Mouse (Mus musculus) olfactory bulb, adult 2 months (tissue): Measurements from ENCODE around the gene 2410015M20Rik.

Experiments
- CTCF ChIP-seq: fragments of 200-500 bp; IDR thresholded peaks from 2 replicates; pipeline ENCODE4 v1.5.1; 2012; ENCODE audit warnings: low read depth, mild to moderate bottlenecking, low read length, moderate library complexity; ENCODE audit not compliant: insufficient read depth
- POLR2A ChIP-seq: fragments of 200-500 bp; IDR thresholded peaks from 2 replicates; pipeline ENCODE4 v1.6.1; 2012; ENCODE audit warnings: mild to moderate bottlenecking, low read depth, low read length, moderate library complexity; ENCODE audit not compliant: insufficient read depth

DNA sequence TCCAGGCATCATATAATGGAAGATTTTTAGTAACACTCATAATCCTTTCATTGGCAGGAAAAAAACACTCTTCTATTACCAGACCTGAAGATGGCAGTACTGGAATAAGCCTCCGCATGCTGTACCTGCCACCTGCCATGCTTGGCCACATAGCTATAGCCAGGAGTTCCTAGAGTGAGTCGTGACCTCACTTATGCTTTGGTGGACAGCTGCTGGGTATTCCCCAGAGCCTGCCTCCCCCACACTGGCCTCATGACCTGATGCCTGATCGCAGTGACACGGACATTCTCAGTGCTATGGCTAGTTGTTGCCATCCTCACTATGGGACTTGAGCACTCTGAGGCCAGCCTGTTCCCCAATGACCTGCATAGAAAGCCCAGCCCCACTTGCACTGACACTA, 39.3 kb downstream of the 2410015M20Rik start:
- TF ChIP-seq POLR2A: no peak
- no peak for TF ChIP-seq CTCF
